Mouse (Mus musculus) liver, embryonic 15.5 days (tissue): Measurements from ENCODE around the gene Kctd20. TPM values are rescaled to one million over a fixed set of nuclear protein-coding genes. Genes with fewer than 3 reads are reported as not detected.

ENCODE experiments used
- ATAC-seq: fragments of 200-750 bp; cut with Nextera tagmentation; 2 replicates; pipeline ENCODE4 v1.8.0; 2017; ENCODE audit warnings: moderate number of reproducible peaks, mild to moderate bottlenecking, moderate library complexity; ENCODE audit not compliant: insufficient read depth
- H3K27ac ChIP-seq: fragments of 300-500 bp; sonication (generic); replicated peaks from 2 replicates; pipeline ENCODE4 v1.5.1; 2015; ENCODE audit warnings: mild to moderate bottlenecking, inconsistent platforms
- H3K27me3 ChIP-seq: fragments of 300-500 bp; sonication (generic); 2 replicates; pipeline ENCODE4 v1.6.1; 2015; ENCODE audit warnings: mild to moderate bottlenecking, inconsistent platforms
- H3K36me3 ChIP-seq: fragments of 300-500 bp; sonication (generic); replicated peaks from 2 replicates; pipeline ENCODE4 v1.6.1; 2015; ENCODE audit warnings: moderate library complexity, mild to moderate bottlenecking, inconsistent platforms
- H3K4me1 ChIP-seq: fragments of 300-500 bp; sonication (generic); replicated peaks from 2 replicates; pipeline ENCODE4 v1.6.1; 2015; ENCODE audit warnings: inconsistent platforms
- H3K4me2 ChIP-seq: fragments of 300-500 bp; sonication (generic); 2 replicates; pipeline ENCODE4 v1.6.1; 2015; ENCODE audit warnings: moderate library complexity, mild to moderate bottlenecking, inconsistent platforms
- H3K4me3 ChIP-seq: fragments of 300-500 bp; sonication (generic); replicated peaks from 2 replicates; pipeline ENCODE4 v1.5.1; 2015; ENCODE audit warnings: mild to moderate bottlenecking, inconsistent platforms
- H3K9ac ChIP-seq: fragments of 300-500 bp; sonication (generic); 2 replicates; pipeline ENCODE4 v1.6.1; 2015; ENCODE audit warnings: moderate library complexity, mild to moderate bottlenecking, inconsistent platforms
- H3K9me3 ChIP-seq: fragments of 300-500 bp; sonication (generic); replicated peaks from 2 replicates; pipeline ENCODE4 v1.6.1; 2016; ENCODE audit warnings: inconsistent platforms
- WGBS: fragments of 180-500 bp; shearing (Covaris S2); methylation state at CpG from one replicate; pipeline ENCODE4 v1.1.7; 2015; ENCODE audit warnings: mixed read lengths; ENCODE audit not compliant: insufficient replicate concordance; 5-methylcytosine and 5-hydroxymethylcytosine counted together
- polyA plus RNA-seq: library from polyadenylated mRNA; unstranded; fragments of >200 nt; fragmentation: Nextera tagmentation; extraction: Ambion mirVana; gene quantifications from 2 replicates; pipeline ENCODE4 v1.2.1, GENCODE M21; 2015

Gene Kctd20
- polyA plus RNA-seq, 1 experiment from 2014 or later = 74.6 TPM

DNA sequence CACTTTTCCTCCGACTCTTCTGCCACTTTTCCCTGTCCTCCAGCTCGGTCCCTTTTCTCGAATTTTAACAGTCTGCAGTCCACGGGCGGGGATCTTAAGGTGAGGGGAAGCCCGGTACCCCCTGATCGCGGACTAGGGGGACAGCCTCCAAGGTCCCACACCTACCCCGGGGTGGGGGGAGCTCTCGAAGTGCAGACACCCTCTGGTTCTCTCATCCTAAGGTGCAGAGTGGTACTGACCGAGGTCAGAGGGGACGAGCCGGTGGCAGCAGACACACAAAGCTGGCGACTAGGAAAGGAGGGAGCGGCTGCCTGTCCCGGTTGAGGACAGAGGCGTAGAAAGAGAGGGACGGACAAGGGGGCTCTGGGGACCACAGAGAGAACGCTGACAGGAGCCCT lies 55.5 kb downstream of the Kctd20 start:
- Histone ChIP-seq H3K4me2 (peak overlapping the region; percentile 95), H3K9me3 (no peaks in the 10 kb centered on the region), H3K27me3 (no peaks in the 10 kb centered on the region), H3K4me1 (peaks cover 43% of the 10 kb centered on the region), H3K36me3 (no peaks in the 10 kb centered on the region), H3K9ac (peak overlapping the region; percentile 98), H3K27ac (peak overlapping the region; percentile 92), H3K4me3 (peak overlapping the region; percentile 94)
- under 1% methylated on average over 19 of the region's 19 CpGs for WGBS
- ATAC-seq = no peak; the same call in 1 of the 2 replicates

DNA sequence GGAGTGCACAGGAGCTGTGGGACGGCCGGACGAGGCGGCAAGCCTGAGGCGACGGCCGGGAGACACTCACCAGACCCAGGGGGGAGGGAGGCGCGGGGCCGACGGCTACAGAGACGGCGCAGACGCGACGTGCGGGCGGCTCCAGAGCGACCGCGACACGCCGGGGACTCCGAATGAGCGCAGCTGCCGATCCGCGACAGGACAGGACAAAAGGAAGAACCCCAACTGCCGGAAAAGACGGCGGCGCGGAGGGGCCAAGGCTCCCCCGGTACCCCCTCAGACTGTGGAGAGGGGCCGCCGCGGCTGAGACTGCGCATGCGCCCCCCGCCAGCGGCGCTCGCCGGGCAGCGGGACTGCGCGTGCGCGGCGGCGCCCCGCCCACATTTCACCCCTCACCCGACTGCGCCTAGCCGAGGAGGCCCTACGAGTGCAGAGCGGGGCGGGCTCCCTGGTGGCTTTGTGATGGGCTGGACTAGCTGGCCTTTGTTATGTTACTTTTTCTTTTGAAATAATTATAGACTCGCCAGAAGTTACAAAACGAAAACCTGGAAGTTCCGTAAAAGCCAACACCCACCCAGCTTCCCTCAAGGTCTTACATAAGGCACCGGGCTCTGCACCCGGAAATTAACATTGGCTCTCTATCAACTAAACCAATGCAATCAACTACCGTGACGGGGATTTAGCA lies 56.0 kb downstream of the Kctd20 start, which contains the start of gene Stk38:
Gene Stk38 (minus strand): TSS at position 355 of the 685 bp plus-strand sequence.
- peak within 1 kb of the TSS; percentile 92 for H3K27ac ChIP-seq
- peak within 1 kb of the TSS; percentile 98 for H3K9ac ChIP-seq
- peaks cover 41% of the 10 kb centered on the region for H3K4me1 ChIP-seq
- no peaks in the 10 kb centered on the region for H3K36me3 ChIP-seq
- H3K9me3 ChIP-seq = no peaks in the 10 kb centered on the region
- WGBS = under 1% methylated on average over 61 of the region's 65 CpGs
- H3K4me2 ChIP-seq = peak within 1 kb of the TSS; percentile 95
- no peaks in the 10 kb centered on the region for H3K27me3 ChIP-seq
- ATAC-seq = peak; percentile 90
- peak within 1 kb of the TSS; percentile 94 for H3K4me3 ChIP-seq

DNA sequence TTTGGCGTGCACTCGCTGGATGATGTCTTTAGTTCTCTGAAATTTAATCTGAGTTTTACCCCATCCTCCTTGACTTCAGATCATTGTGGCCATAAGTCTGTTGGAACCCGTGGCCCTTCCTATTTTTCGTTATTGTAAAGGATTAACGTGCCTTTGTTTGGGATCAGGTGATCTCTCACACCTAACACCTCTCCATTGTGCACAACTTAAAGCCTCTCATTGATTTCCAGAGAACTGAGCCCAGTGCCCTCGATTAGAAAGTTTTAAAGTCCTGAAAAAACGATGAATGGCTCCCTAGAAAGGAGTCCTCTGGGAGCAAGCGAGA lies 56.5 kb downstream of the Kctd20 start:
- peak overlapping the region; percentile 98 for H3K9ac ChIP-seq
- WGBS = 22% methylated on average over 8 of the region's 8 CpGs
- ATAC-seq = no peak

DNA sequence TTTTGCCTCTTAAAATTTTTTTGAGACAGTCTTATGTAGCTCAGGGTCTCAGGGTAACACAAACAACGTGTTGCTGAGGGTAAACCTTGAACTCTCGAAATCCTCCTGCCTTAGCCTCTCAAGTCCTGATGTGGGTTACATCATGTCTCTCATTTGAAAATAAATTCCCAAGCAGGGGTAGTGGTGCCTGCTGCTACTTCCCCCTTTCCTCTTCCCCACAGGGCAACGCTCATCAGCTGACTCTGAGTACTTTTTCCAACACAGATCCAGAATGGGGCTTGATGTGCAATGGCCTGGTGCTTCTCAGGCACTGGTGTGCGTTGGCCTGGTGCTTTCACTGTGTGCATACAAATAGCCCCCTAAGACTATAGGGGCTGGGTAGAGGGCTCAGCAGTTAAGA lies 57.4 kb downstream of the Kctd20 start:
- no peaks in the 10 kb centered on the region for H3K9me3 ChIP-seq
- no peak overlapping the region for H3K4me2 ChIP-seq
- H3K9ac ChIP-seq = no peak overlapping the region
- no peaks in the 10 kb centered on the region for H3K27me3 ChIP-seq
- H3K36me3 ChIP-seq = no peaks in the 10 kb centered on the region
- WGBS = 63% methylated on average over 4 of the region's 4 CpGs
- no peak overlapping the region for H3K27ac ChIP-seq
- H3K4me3 ChIP-seq = no peak overlapping the region
- no peak for ATAC-seq
- peaks cover 33% of the 10 kb centered on the region for H3K4me1 ChIP-seq

More for the DNA sequence above, 56.5 kb downstream of the Kctd20 start:
- no peaks in the 10 kb centered on the region for H3K9me3 ChIP-seq
- no peaks in the 10 kb centered on the region for H3K27me3 ChIP-seq
- H3K36me3 ChIP-seq = no peaks in the 10 kb centered on the region
- peaks cover 38% of the 10 kb centered on the region for H3K4me1 ChIP-seq
- H3K4me2 ChIP-seq = peak overlapping the region; percentile 95
- peak overlapping the region; percentile 92 for H3K27ac ChIP-seq
- H3K4me3 ChIP-seq = peak overlapping the region; percentile 94

GRCm38 (mm10) chr17:29014235-29014634 lies 62.5 kb downstream of the Kctd20 start:
- H3K4me1 ChIP-seq = no peaks in the 10 kb centered on the region; the same call in 1 of the 2 replicates

DNA sequence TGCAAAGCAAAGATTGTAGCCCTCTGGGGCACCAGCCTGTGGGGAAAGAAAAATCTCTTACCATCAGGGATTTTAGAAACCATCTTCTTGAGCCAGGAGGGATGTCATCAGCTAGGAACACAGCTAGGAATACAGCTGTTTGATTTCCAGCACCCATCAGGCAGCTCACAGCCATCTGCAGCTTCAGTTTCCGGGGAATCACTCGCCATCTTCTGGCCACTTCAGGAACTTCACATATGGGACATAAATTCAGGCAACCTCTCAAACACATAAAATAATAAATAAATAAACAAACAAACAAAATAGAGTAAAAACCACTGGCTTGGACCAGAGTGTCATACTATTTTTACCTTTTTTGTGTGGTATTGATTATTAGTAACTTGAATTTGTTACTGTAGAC lies 63.9 kb downstream of the Kctd20 start:
- no peaks in the 10 kb centered on the region for H3K36me3 ChIP-seq
- 19% methylated on average over 2 of the region's 2 CpGs for WGBS

More at GRCm38 (mm10) chr17:29014235-29014634, 62.5 kb downstream of the Kctd20 start:
- Histone ChIP-seq H3K4me3 (no peak overlapping the region), H3K4me2 (no peak overlapping the region), H3K9ac (no peak overlapping the region), H3K27ac (no peak overlapping the region), H3K9me3 (no peaks in the 10 kb centered on the region), H3K36me3 (no peaks in the 10 kb centered on the region), H3K27me3 (no peaks in the 10 kb centered on the region)
- ATAC-seq = no peak

DNA sequence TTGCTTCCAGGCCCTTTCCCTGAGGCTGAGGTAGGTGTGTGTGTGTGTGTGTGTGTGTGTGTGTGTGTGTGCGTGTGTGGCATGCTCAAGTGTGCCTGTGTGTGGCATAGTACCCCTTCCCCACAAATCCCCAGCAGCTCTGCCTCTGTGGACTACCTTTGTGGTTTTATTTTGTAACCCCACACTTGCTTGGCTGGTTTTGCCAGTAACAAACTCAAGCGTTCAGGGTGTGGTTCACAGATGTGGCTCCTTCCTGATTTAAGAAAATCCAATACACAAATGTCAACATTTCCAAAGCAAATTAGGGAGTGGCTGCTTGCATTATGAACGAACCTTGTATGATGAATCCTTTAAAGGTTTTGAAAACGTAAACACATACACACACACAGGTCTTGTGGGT lies 65.0 kb downstream of the Kctd20 start:
- H3K9me3 ChIP-seq = no peaks in the 10 kb centered on the region
- H3K4me3 ChIP-seq = no peak overlapping the region
- no peaks in the 10 kb centered on the region for H3K27me3 ChIP-seq
- H3K27ac ChIP-seq = no peak overlapping the region
- ATAC-seq = no peak
- H3K4me1 ChIP-seq = peaks cover 8% of the 10 kb centered on the region; the same call in 1 of the 2 replicates
- no peak overlapping the region for H3K9ac ChIP-seq
- no peak overlapping the region for H3K4me2 ChIP-seq
- 56% methylated on average over 4 of the region's 4 CpGs for WGBS
- no peaks in the 10 kb centered on the region for H3K36me3 ChIP-seq

More for the DNA sequence above, 63.9 kb downstream of the Kctd20 start:
- ATAC-seq = no peak
- no peak overlapping the region for H3K27ac ChIP-seq
- H3K9ac ChIP-seq = no peak overlapping the region
- no peak overlapping the region for H3K4me3 ChIP-seq
- no peaks in the 10 kb centered on the region for H3K27me3 ChIP-seq
- peaks cover 8% of the 10 kb centered on the region; the same call in 1 of the 2 replicates for H3K4me1 ChIP-seq
- no peak overlapping the region for H3K4me2 ChIP-seq
- no peaks in the 10 kb centered on the region for H3K9me3 ChIP-seq

- Histone ChIP-seq H3K4me2 (no peak overlapping the region), H3K9me3 (no peaks in the 10 kb centered on the region), H3K4me1 (peaks cover 13% of the 10 kb centered on the region), H3K9ac (no peak overlapping the region), H3K27ac (no peak overlapping the region), H3K27me3 (no peaks in the 10 kb centered on the region), H3K36me3 (no peaks in the 10 kb centered on the region), H3K4me3 (no peak overlapping the region)
- 49% methylated on average over 11 of the region's 11 CpGs for WGBS
- no peak for ATAC-seq
Observed at GRCm38 (mm10) chr17:29018292-29018984, 66.7 kb downstream of the Kctd20 start.

Other genes starting within 250 kb of the Kctd20 start
- gene AC170998.1, start 225.9 kb upstream of the Kctd20 start, polyA plus RNA-seq = 1.0 and 1.1 TPM in 2 replicates
- 7.3 and 8.9 TPM in 2 replicates for gene Mapk13, start 182.7 kb upstream of the Kctd20 start, polyA plus RNA-seq
- 74.7 and 78.4 TPM in 2 replicates for gene Brpf3, start 150.9 kb upstream of the Kctd20 start, polyA plus RNA-seq
- gene Pnpla1, start 93.5 kb upstream of the Kctd20 start, polyA plus RNA-seq = 0.06 and 0.13 TPM in 2 replicates
- gene 4930539E08Rik, start 36.6 kb upstream of the Kctd20 start, polyA plus RNA-seq = 0.07 and 0.08 TPM in 2 replicates
- 0.25 and 0.26 TPM in 2 replicates for gene Pxt1, start 8.1 kb upstream of the Kctd20 start, polyA plus RNA-seq
- gene Stk38, start 56.0 kb downstream of the Kctd20 start, polyA plus RNA-seq = 41.7 and 46.7 TPM in 2 replicates
- 204 and 215 TPM in 2 replicates for gene Srsf3, start 80.7 kb downstream of the Kctd20 start, polyA plus RNA-seq
- 15.4 and 15.5 TPM in 2 replicates for gene Cdkn1a, start 139.0 kb downstream of the Kctd20 start, polyA plus RNA-seq
- 7.8 and 10.0 TPM in 2 replicates for gene Rab44, start 162.2 kb downstream of the Kctd20 start, polyA plus RNA-seq